Mouse (Mus musculus) ES-Bruce4 (cell line): ENCODE data around the gene Otogl.

ENCODE experiments used
- CTCF ChIP-seq: IDR thresholded peaks from one replicate; pipeline ENCODE4 v1.8.1; 2011; ENCODE audit warnings: low read depth, low read length
- EP300 ChIP-seq: IDR thresholded peaks from 2 replicates; pipeline ENCODE4 v1.6.1; 2011; ENCODE audit warnings: low read depth, low read length; ENCODE audit not compliant: insufficient read depth
- POLR2A ChIP-seq: IDR thresholded peaks from one replicate; pipeline ENCODE4 v1.8.1; 2011; ENCODE audit warnings: low read length; ENCODE audit not compliant: insufficient read depth

- TF ChIP-seq POLR2A: no peak
- TF ChIP-seq CTCF: no peak
- no peak for TF ChIP-seq EP300
These were observed 82.8 kb downstream of the Otogl start for GRCm38 (mm10) chr10:107829151-107829550.
